Mouse (Mus musculus): ENCODE measurements around the gene Cdkn1b.

DNA sequence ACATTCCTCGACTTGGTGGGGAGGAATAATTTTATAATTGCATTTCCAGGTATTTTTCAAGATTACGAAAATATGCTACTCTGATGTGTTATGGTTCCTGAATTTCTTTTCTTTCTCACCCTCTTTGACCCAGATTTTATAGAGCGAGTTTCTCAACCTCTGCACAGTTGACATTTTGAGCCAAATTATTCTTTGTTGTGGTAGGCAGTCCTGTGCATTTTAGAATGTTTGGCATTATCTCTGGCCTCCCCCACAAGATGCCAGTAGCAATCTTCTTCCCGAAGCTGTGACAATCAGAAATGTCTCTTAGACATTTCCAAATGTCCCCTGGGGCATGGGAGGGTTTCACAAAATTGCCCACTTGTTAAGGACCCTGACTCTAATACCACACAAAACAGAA, 3.5 kb downstream of the Cdkn1b start:
- TF ChIP-seq CTCF (IDR thresholded peaks at IDR 0.05; ENCODE audit: low read depth, low read length) (no peak), EP300 (IDR thresholded peaks at IDR 0.05; ENCODE audit: insufficient read depth, low read depth, low read length) (no peak), POLR2A (IDR thresholded peaks at IDR 0.05; ENCODE audit: insufficient read depth, low read length) (no peak)
